Mouse (Mus musculus): ENCODE measurements around the gene Ctsh. TPM values are rescaled to one million over a fixed set of nuclear protein-coding genes. Genes with fewer than 3 reads are reported as not detected.

Gene Ctsh
- total RNA-seq, 2 experiments from 2014 or later, result 39.9 to 40.0 TPM

- intact Hi-C loops (cut with DNase I), result no loop called here
- DNase-seq, result no peak
Measured at GRCm38 (mm10) chr9:90105462-90105861, 51.5 kb downstream of the Ctsh start.

GRCm38 (mm10) chr9:90106915-90107314 lies 53.0 kb downstream of the Ctsh start:
- intact Hi-C loops (cut with DNase I), result no loop called here
- DNase-seq, result no peak

DNA sequence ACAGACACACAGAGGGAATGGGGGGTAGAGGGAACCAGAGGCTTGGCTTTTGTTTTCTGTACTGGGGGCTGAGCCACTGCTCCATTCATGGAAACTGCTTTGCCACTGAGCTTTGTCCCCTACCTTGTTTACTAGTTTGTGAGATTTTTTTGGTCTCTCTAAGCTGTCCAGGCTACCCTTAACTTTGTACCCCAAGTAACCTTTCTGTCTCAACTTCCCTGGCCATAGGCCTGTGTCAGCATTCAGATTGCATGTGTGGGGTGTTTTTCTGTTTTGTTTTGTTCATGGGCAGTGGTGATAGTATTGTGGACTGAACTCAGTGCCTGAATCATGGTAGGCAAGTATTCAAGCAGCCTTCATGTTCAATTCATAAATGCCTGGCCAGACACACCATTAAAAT lies 54.3 kb downstream of the Ctsh start:
- DNase-seq, result no peak
- intact Hi-C loops (cut with DNase I), result no loop called here

GRCm38 (mm10) chr9:90109386-90109785 lies 55.4 kb downstream of the Ctsh start:
- intact Hi-C loops (cut with DNase I), result no loop called here
- no peak for DNase-seq

- DNase-seq, result no peak
- intact Hi-C loops (cut with DNase I), result no loop called here
Measured at GRCm38 (mm10) chr9:90113151-90113550, 59.2 kb downstream of the Ctsh start.

GRCm38 (mm10) chr9:90113651-90114566 lies 60.0 kb downstream of the Ctsh start:
- peak; percentile 91 for DNase-seq
- intact Hi-C loops (cut with DNase I), result no loop called here

DNA sequence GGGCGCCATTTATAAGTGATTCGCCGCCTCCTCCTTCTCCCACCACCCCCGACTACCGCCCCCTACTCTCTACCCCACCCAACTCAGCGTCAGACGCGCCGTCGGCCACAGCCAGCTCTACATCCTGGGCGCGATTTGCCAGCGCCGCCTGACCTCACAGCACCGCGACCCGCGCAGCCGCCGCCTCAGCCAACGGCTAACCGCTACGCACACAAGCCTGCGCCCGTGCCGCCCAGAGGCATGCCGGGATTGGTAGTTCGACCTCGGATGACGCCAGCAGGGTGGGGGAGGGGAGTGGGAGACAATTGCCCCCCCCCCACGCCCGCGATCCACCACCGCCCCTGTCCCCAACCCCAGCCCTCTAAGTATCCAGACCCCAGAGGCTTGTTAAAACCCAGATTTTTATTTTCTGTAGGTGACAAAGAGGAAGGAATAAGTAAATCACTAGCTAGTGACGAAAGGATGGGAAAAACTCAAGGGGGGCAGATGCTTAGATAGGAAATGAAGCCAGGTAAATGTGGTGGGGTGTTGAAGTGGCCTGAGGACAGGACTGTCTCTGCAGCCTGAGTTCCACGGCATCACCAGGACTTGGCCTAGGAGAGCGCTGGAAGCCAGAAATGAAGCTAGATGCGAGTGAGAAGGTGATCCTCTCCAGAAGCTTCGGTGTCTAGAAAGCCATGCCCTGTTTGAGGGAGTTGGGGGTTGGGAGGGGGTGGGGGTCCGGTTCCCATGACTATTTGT lies 60.8 kb downstream of the Ctsh start, which contains the start of gene Morf4l1:
Gene Morf4l1 (minus strand): TSS at position 208 of the 741 bp plus-strand sequence.
- intact Hi-C loops (cut with DNase I), result no loop called here
- DNase-seq, result peak; percentile 97 to 98

DNA sequence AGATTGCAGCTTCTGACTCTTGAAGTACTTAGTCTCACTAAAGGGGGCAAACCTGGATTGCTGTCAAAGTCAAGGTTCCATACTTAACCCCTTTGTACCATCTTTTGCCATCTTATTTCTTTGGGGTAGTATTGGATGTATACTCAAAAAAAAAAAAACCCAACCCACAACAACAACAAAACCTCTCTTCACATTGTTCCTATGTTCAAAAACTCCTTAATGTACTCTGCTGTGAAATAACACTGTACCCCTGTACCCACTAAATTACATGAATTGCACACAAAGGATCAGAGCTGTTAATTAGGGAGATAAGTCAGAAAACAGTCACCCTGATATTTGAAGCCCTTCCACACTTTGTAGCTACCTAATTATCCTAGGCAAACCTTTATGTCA lies 61.4 kb downstream of the Ctsh start:
- no peak for DNase-seq
- intact Hi-C loops (cut with DNase I), result no loop called here

DNA sequence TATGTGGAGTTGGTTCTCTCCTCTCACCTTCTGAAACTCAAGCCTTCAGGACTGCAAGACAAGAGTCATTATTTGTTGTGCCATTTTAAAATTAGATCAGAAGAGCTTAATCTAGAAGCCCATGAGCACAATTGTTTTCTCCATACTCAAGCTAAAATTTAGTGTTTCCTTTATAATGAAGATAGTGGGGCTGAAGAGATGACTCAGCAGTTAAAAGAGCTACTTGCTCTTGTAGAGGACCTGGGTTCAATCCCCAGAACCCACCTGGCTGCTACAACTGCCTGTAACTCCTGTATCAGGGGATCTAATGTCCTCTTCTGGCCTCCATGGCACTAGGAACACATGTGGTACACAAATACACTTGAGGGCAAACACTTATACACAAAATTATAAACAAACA lies 63.3 kb downstream of the Ctsh start:
- intact Hi-C loops (cut with DNase I), result no loop called here
- DNase-seq, result no peak

DNA sequence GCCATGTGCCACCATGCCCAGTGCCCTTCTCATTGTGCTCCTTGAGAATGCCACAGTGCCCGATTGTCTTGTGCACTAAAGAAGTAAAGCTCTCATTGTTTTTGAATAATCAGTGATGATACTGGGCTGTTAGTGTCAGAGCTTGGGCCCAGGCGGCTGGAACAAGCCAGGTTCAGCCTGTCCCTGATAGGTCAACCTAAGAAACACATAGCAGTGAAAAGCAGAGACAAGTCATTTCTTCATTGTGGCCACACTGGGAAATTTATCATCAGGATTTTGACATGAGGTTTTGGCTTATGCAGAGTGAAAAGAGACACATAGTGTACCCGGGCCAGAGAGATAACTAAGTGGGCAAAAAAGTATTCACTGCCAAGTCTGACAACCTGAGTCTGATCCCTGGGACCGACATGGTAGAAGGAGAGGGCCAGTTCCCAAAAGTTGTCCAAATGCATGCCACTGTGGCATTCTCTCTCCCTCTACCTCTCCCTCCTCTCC lies 68.3 kb downstream of the Ctsh start:
- intact Hi-C loops (cut with DNase I), result no loop called here

DNA sequence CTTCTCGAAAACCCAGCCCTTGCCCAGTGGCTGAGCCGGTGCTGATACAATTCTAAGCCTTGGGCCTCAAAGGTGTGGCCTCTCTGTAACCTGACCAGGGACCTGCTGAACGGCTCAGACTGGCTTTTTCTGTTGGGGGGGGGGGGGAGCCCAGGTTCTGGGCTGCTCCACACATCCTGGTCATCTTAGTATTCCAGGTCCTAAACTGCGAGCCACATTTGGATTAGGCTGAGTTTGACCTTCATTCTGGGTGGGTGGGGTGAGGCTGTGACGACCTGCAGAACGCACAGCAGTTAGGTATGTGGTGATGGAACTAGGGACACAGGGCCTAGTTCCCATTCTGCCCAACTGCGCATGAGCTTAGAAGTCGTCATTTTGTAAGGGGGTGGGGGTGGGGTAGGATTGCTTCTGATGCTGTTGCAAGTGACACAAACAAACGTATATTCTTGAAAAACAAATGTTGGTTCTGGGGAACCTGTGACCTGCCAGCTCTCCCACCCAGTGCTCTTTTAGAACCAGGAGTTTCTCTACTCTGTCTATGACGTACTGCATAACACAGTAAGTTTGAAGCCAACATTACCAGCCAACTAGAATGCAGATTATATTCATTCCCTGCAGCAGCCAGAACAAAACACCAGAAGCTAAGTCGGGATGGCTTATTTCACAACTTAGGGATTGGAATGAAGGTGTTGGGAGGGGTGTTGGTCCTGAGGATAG lies 70.4 kb downstream of the Ctsh start:
- DNase-seq, result no peak
- intact Hi-C loops (cut with DNase I), result no loop called here

More for the DNA sequence above, 68.3 kb downstream of the Ctsh start:
- no peak for DNase-seq

GRCm38 (mm10) chr9:90124873-90125245 lies 70.9 kb downstream of the Ctsh start:
- no peak for DNase-seq
- intact Hi-C loops (cut with DNase I), result no loop called here

Other genes with a start within 250 kb of the Ctsh start
- not detected for gene Rasgrf1, start 144.2 kb upstream of the Ctsh start, total RNA-seq (2021)
- gene Morf4l1, start 60.6 kb downstream of the Ctsh start, total RNA-seq (2021), result 100 to 1,000 TPM; 249 to 263 TPM
- 10 to 100 TPM; 23.4 to 27.5 TPM for gene Adamts7, start 108.9 kb downstream of the Ctsh start, total RNA-seq (2021)
- 10 to 100 TPM; 14.6 to 16.7 TPM for gene Tbc1d2b, start 216.7 kb downstream of the Ctsh start, total RNA-seq (2021)